Mouse (Mus musculus) liver, adult (tissue): ENCODE data around the gene Rhoc.

Experiments
- GATA4 ChIP-seq: IDR thresholded peaks from 2 replicates; pipeline ENCODE4 v1.6.1; 2014; ENCODE audit warnings: mild to moderate bottlenecking, low read length; ENCODE audit not compliant: insufficient replicate concordance

Rhoc gene

DNA sequence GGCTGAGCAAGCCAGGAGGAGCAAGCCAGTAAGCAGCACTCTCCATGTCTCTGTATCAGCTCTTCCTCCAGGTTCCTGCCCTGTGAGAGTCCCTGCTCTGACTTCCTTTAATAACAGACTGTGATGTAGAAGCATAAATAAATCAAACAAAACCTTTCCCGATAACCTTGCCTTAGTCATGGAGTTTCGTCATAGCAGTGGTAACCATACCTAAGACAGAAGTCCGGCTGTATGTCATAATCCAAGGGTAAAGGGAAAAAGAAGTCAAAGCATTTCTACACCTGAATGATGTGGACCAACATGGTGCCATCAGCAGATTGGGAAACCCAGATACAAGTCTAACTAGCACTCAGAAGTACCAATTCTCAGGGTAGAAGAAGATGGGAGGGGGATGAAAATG is 47.6 kb downstream of the Rhoc start:
- TF ChIP-seq GATA4: no peak

DNA sequence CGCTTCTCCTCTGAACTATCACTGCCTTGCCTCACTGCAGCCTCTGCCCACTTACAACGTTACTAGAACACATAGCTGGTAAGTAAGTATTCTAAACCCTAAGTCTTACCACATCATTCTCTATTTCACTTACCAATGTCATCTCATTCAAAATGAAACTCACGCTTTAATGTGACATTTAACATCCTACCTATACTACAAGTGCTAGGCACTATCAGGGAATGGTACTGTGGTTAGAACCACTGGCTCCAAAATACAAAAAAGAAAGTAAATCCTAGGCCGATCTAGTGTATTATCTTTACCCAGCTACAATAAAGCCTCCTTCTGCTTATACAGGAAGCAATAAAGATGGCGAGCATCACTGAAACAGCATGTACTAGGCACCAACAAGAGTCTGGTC is 52.9 kb downstream of the Rhoc start:
- no peak for TF ChIP-seq GATA4
